ENCODE assay signal across 8 mouse cellular contexts in the genomic region with DNA sequence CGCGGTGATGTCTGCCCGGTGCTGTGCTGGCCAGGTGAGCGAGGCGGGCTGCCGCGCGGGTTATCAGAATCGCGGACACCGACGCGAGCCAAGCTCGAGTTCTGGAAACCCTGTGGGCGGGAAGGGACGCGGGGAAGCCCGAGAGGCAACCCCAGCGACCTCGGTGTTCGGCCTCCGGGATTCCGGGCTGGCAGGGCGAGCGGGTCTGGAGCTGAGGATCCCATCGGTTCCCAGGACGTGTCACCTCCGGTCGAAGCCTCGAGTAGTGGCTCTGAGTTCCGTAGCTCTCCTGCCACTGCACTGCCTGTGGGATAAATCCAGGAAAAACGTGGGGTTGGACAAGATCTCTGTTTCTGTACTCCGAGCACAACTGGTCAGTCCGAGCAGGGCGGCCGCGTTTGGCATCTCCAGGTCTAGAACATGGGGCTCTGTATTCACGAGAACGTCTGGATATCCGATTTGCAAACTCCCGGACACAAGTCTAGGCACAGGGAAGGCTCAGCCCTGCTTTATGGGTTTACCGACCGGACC. TPM values are rescaled to one million over a fixed set of nuclear protein-coding genes. Genes with fewer than 3 reads are reported as not detected.
A peak's percentile ranks its signal among the peaks of the same experiment; 100 is the strongest.
DNase-seq lines count a peak whose midpoint lies in the region; ATAC-seq lines count a peak whose summit lies in the region.

No protein-coding gene starts in this region.

- H3K27ac ChIP-seq in hindbrain, embryonic 11.5 days (ENCODE audit: low read depth, low read length), result peak overlapping the region; percentile 54; the same call in 1 of the 2 replicates

- peaks cover 2% of the 10 kb centered on the region; the same call in 1 of the 2 replicates for H3K27me3 ChIP-seq in hindbrain, embryonic 11.5 days (ENCODE audit: control insufficient read depth, insufficient read depth, low read length)

- no peaks in the 10 kb centered on the region for H3K36me3 ChIP-seq in hindbrain, embryonic 11.5 days (ENCODE audit: control insufficient read depth, insufficient read depth, low read length)

- H3K4me2 ChIP-seq in hindbrain, embryonic 11.5 days (replicated peaks; ENCODE audit: low read depth, low read length), result peak overlapping the region; percentile 85

- WGBS in hindbrain, embryonic 11.5 days, result under 1% methylated on average over 40 of the region's 43 CpGs

- DNase-seq in embryo, embryonic 10.5 days (ENCODE audit: low spot score), result peak; percentile 65
- no peak for DNase-seq in embryo, embryonic 9.5 days (ENCODE audit: extremely low spot score)
- peak; percentile 55 for DNase-seq in retina, embryonic 14.5 days (ENCODE audit: low spot score)
- DNase-seq in retina, postnatal 1 day, result no peak
- DNase-seq in hindbrain, embryonic 11.5 days (ENCODE audit: low spot score), result no peak
- no peak for DNase-seq in thymus, postnatal 25 days
- DNase-seq in cerebellum, postnatal 10 days, result no peak

- peak overlapping the region; percentile 71 for H3K4me3 ChIP-seq in hindbrain, embryonic 11.5 days (ENCODE audit: low read depth, low read length)

- H3K9ac ChIP-seq in hindbrain, embryonic 11.5 days (ENCODE audit: low read depth, low read length), result peak overlapping the region; percentile 78

- H3K4me1 ChIP-seq in hindbrain, embryonic 11.5 days (replicated peaks; ENCODE audit: control insufficient read depth, insufficient read depth, low read length), result no peaks in the 10 kb centered on the region

- no peaks in the 10 kb centered on the region for H3K9me3 ChIP-seq in hindbrain, embryonic 11.5 days (ENCODE audit: control insufficient read depth, low read length)

- peak; percentile 69 for ATAC-seq in hindbrain, embryonic 11.5 days (ENCODE audit: low FRiP score)
- peak; percentile 17 for ATAC-seq in megakaryocyte, adult 5-6 weeks (ENCODE audit: poor library complexity, severe bottlenecking)

RNA-seq across cellular contexts. Expression of a gene that starts 0.4 kb away (rescaled TPM):
- 10.4 and 13.8 TPM in 2 replicates for polyA plus RNA-seq in hindbrain, embryonic 11.5 days (2014; fragmentation: Nextera tagmentation; extraction: Ambion mirVana)
- total RNA-seq in megakaryocyte, adult 5-6 weeks (2015), result 10.8 and 12.0 TPM in 2 replicates
- 9.7 and 11.8 TPM in 2 replicates for total RNA-seq in megakaryocyte, adult 5-6 weeks (2017)

RNA-seq across cellular contexts. Expression of a gene that starts 35.3 kb away (rescaled TPM):
- not detected in 2 replicates for polyA plus RNA-seq in hindbrain, embryonic 11.5 days (2014; fragmentation: Nextera tagmentation; extraction: Ambion mirVana)
- not detected in 2 replicates for total RNA-seq in megakaryocyte, adult 5-6 weeks (2015)
- total RNA-seq in megakaryocyte, adult 5-6 weeks (2017), result 0.18 TPM in 1 of 2 replicates, not detected in the other

Comparison
In these comparisons a context has a peak if more than half of its experiments do, and no peak if none do; other contexts are left out.
1. DNase-seq: peak in embryo, embryonic 10.5 days (single experiment) and retina, embryonic 14.5 days (single experiment); none in embryo, embryonic 9.5 days (single experiment), retina, postnatal 1 day (single experiment), hindbrain, embryonic 11.5 days (single experiment), thymus, postnatal 25 days (single experiment) and cerebellum, postnatal 10 days (0 of 2).